Mouse (Mus musculus) CD4-positive, CD25-positive, alpha-beta regulatory T cell, adult 4 months (primary cell): ENCODE results near the gene Vps18. TPM values are rescaled to one million over a fixed set of nuclear protein-coding genes. Genes with fewer than 3 reads are reported as not detected.

Experiments used
- ATAC-seq: one replicate; pipeline ENCODE4 v1.8.0; 2017
- polyA plus RNA-seq, 2 experiments: library from polyadenylated mRNA; unstranded; fragments of 100-300 nt; shearing (Covaris generic); gene quantifications; one replicate each; pipeline ENCODE4 v1.2.1; 2017

Gene Vps18
- polyA plus RNA-seq, 2 experiments from 2014 or later = 4.7 to 13.0 TPM

DNA sequence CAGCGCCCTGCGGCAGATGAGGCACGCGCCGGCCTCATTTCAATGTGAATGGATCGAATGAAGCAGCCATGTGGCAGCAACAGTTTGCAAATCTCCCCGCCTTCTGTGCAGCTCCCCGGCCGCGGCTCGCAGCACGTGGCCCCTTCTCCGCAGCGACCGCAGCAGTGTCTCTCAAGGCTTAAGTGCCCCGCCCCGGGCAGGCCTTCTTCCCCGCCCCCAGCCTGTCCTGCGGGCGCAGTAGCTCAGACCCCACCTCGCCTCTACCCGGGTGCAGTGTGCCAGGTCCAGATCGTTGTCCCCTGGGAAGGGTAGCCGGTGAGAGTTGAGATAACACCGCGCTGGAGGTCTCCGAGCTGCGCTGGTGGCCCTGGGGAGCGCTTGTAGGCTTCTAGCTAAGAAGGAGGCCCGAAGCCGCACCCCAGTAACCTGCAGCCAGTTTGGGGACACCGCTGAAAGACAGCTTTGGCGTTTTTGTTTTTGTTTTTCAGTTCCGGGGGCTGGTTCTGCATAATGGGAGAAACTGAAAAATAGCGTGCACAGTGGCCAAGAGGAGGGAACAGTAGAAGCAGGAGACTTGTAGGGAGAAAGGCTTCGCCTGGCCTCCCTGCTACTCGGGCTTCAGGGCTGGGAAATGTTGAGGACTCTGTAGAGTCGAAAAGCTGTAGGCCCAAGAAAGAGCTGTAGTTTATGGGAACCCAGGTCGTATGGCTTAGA, 34.2 kb downstream of the Vps18 start:
- ATAC-seq = no peak

DNA sequence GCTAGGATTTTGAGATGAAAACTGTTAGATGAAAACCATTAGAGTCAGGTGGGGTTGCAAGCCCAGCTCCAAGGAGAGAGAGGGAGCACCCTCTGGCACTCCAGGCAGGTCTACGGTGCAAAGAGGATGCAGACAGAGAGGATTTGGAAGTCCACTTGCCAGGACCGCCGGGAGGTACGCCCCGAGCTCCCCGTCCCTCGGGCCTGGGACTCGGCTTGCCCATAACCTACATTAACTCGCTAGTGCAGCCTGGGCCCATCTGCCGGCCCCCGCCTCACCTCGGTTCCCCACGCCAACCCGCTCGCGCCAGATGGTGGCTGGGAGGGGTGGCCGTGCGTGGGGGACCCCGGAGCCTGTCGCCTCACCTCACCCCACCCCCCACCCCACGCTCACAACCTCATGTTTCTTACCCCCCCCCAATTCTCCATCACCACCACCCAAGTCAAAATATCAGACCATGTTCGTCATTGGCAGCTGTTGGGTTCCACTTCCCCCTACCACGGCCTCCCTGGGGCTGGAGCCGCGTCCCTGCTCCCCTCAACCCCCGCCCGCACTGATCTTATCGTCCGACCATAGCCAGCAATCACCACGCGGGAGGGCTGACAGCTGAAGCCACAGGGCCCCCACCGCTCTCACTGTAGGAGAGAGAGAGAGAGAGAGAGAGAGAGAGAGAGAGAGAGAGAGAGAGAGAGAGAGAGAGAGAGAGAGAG, 35.5 kb downstream of the Vps18 start:
- no peak for ATAC-seq

DNA sequence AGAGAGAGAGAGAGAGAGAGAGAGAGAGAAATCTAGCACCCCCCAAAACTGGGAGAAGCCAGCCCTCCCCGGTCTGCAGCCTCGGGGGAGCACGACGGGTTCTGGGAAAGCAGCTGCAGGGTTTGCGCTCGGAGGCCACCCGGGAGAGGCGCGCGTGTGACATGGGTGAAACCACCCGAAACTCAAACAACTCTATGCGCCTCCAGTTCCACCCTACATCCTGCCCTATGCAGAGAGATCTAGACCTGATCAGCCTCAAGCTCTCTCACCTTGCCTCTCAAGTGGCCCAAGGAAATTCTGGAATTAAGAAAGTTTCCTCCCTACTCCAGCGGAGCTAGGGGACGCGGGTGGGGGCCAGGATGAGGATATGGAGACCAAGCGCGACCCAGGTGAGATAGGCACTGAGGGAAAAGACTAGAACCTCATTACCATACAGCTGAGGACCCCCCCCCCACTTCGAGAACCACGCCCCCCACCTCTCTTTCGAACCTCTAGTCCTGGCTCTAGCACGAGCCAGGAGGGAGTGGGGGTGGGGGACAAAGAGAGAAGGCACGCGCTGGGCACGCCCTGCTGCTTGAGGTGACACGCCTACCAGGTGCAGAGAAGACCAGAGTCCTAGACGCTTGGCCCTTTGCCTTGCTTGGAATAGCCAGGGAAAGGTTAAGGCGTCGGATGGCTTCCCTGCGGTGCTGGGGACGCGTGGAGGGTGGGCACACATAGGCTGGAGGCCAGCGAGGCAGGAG, 36.2 kb downstream of the Vps18 start:
- ATAC-seq = no peak

DNA sequence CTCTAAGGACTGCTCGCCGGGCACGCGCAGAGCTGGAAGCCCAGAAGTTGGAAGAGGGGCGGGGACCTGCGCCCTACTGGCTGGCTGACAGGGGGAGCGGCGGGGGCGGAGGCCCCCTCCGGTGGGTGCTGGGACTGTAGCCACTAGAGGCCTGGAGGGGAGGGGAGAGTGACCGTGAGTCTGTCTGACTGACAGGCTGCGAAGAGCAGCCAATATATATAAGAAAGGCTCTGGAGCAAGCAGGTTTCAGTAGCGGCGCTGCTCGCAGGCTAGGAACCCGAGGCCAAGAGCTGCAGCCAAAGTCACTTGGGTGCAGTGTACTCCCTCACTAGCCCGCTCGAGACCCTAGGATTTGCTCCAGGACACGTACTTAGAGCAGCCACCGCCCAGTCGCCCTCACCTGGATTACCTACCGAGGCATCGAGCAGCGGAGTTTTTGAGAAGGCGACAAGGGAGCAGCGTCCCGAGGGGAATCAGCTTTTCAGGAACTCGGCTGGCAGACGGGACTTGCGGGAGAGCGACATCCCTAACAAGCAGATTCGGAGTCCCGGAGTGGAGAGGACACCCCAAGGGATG, 37.1 kb downstream of the Vps18 start, which contains the start of gene Dll4:
Gene Dll4, plus strand, starts transcription at position 217 of the 576 bp plus-strand sequence.
- ATAC-seq = peak; percentile 42

GRCm38 (mm10) chr2:119326161-119327101, 37.9 kb downstream of the Vps18 start:
- ATAC-seq = peak; percentile 35

- ATAC-seq = no peak
Observed at GRCm38 (mm10) chr2:119327102-119327480, 38.6 kb downstream of the Vps18 start.

DNA sequence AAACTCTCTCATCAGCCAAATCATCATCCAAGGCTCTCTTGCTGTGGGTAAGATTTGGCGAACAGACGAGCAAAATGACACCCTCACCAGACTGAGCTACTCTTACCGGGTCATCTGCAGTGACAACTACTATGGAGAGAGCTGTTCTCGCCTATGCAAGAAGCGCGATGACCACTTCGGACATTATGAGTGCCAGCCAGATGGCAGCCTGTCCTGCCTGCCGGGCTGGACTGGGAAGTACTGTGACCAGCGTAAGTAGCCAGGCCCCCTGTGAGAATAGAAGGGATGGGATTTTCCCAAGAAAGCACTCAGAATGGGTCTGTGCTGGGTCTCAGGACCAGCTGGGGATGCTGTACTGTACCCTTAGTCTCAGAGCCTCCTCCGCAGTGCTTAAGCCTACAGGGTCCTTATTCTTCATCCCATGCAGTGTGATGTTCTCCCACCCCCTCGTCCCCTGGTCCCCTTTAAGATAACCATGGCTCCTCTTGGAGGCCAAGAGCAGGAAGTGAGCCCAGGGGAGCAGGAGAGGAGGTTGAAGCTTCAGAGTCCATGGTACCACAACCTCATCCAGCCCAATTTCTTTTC, 39.5 kb downstream of the Vps18 start:
- no peak for ATAC-seq

- no peak for ATAC-seq
Observed at GRCm38 (mm10) chr2:119328546-119328945, 40.0 kb downstream of the Vps18 start.

- ATAC-seq = no peak
Observed at GRCm38 (mm10) chr2:119329123-119329817, 40.7 kb downstream of the Vps18 start.

DNA sequence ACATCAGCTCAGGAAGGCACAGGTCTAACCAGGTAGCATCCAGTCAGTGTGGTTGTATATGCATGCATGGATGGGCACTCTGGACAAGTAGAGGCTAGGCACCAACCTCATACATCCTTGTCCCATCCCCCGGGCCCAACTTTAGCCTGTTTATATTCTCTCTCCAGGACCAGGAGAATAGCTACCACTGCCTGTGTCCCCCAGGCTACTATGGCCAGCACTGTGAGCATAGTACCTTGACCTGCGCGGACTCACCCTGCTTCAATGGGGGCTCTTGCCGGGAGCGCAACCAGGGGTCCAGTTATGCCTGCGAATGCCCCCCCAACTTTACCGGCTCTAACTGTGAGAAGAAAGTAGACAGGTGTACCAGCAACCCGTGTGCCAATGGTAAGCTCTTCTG, 42.3 kb downstream of the Vps18 start:
- no peak for ATAC-seq

DNA sequence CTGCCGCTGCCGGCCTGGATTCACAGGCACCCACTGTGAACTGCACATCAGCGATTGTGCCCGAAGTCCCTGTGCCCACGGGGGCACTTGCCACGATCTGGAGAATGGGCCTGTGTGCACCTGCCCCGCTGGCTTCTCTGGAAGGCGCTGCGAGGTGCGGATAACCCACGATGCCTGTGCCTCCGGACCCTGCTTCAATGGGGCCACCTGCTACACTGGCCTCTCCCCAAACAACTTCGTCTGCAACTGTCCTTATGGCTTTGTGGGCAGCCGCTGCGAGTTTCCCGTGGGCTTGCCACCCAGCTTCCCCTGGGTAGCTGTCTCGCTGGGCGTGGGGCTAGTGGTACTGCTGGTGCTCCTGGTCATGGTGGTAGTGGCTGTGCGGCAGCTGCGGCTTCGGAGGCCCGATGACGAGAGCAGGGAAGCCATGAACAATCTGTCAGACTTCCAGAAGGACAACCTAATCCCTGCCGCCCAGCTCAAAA, 43.7 kb downstream of the Vps18 start:
- no peak for ATAC-seq

- no peak for ATAC-seq
Observed at GRCm38 (mm10) chr2:119334135-119334534, 45.6 kb downstream of the Vps18 start.

DNA sequence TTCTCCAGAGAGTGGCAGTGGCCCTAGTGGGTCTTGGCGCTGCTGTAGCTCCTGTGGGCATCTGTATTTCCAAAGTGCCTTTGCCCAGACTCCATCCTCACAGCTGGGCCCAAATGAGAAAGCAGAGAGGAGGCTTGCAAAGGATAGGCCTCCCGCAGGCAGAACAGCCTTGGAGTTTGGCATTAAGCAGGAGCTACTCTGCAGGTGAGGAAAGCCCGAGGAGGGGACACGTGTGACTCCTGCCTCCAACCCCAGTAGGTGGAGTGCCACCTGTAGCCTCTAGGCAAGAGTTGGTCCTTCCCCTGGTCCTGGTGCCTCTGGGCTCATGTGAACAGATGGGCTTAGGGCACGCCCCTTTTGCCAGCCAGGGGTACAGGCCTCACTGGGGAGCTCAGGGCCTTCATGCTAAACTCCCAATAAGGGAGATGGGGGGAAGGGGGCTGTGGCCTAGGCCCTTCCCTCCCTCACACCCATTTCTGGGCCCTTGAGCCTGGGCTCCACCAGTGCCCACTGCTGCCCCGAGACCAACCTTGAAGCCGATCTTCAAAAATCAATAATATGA, 46.5 kb downstream of the Vps18 start:
- ATAC-seq = no peak

GRCm38 (mm10) chr2:119335535-119335934, 47.0 kb downstream of the Vps18 start:
- ATAC-seq = no peak

- no peak for ATAC-seq
Observed at GRCm38 (mm10) chr2:119336002-119336401, 47.5 kb downstream of the Vps18 start.

DNA sequence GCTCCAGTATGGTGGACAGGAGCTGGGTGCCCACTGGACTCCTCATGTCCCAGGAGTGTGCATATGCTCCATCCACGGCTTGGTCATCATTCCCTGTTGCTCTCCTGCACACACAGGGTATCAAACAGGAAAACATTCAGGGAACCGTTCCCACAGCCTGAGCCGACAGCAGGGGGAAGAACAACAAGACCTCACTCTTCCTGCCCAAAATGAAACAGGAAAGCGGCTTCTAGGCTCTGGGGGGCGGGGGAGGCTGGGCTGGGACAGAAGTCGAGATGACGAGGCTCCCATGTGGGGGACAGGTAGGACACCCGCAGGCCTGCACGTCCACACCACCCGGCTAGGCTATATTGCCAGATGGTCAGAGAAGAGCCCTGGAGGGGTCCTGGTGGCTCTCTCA, 47.9 kb downstream of the Vps18 start:
- no peak for ATAC-seq

GRCm38 (mm10) chr2:119337425-119338265, 49.1 kb downstream of the Vps18 start:
- peak; percentile 91 for ATAC-seq

DNA sequence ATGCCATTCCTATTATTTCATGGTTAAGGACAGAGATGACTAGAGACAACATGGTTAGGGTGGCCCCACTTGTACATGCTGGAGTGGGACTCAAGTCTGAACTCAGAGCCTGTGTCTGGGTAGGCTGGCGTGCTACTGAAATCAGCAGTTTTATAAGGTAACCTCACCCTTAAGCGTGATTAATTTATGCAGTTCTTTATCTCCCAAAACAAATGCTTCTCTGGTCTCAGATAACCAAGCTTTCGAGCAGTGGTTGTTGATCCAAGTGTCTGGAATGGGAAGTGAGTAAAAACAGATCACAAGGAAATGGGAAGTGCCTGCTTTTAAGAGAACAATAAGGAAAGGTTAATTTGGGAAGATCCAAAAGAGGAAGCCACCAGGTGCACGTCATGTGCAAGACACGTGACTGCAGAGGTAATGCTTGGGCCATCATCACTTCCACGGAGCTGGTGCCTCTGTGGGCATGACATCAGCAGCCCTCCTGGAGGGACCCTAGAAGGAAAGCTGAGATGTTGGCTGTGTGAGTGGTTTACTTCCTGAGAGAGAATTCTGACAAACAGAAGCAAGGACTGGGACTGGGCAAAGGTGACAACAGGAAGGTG, 56.1 kb downstream of the Vps18 start:
- no peak for ATAC-seq
